Mouse (Mus musculus): ENCODE measurements around the gene Gm48551.

DNA sequence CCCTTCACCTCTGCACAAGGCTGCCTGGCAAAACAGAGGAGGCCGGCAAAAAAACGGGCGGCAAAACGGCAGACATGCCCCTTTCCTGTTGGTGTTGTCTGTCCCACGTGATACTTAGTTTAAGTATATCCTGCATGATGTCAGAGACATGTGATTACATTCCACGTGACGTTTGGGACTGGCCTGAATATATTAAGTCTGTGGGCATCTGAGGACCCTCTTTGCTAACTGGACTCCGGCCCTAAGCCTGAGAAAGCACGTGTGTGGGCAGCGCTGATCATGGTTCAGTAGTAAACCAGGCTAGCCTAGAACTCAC is 16.9 kb downstream of the Gm48551 start:
- no peak for TF ChIP-seq POLR2A (IDR thresholded peaks at IDR 0.05; ENCODE audit: extremely low read depth, insufficient read depth, low read length)
- no peak for TF ChIP-seq CTCF (IDR thresholded peaks at IDR 0.05; ENCODE audit: extremely low read depth, insufficient read depth, low read length)
